Mouse (Mus musculus): ENCODE results near the gene Raver1. TPM values are rescaled to one million over a fixed set of nuclear protein-coding genes. Genes with fewer than 3 reads are reported as not detected.

Gene Raver1
- total RNA-seq, 2 experiments from 2014 or later: 25.1 to 27.7 TPM

DNA sequence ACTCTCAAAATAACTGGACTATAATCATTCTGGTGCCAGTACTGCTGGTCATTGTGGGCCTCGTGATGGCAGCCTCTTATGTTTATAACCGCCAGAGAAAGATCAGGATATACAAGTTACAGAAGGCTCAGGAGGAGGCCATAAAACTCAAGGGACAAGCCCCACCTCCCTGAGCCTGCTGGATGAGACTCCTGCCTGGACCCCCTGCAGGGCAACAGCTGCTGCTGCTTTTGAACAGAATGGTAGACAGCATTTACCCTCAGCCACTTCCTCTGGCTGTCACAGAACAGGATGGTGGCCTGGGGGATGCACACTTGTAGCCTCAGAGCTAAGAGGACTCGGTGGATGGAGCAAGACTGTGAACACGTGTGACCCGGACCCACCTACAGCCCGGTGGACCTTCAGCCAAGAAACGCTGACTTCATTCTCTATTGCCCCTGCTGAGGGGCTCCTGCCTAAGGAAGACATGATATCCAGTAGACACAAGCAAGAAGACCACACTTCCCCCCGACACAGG, 64.0 kb downstream of the Raver1 start:
- DNase-seq: no peak
- intact Hi-C loops (cut with DNase I): loop anchor here (2.0 kb wide), 1 partner anchor 13 kb away; the partner anchor contains the start of gene Icam1

DNA sequence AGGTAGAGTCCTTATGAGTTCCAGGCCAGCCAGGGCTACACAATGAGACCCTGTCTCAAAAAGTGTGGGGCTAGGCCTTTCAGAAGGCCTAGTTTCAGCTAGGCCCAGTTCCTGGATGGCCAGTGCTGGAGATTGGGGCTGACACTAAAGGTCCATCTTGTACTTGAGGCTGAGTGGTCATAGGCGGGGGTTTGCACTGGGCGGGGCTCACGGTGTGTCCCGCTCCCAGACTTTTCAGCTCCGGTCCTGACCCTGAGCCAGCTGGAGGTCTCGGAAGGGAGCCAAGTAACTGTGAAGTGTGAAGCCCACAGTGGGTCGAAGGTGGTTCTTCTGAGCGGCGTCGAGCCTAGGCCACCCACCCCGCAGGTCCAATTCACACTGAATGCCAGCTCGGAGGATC, 65.0 kb downstream of the Raver1 start:
- intact Hi-C loops (cut with DNase I): no loop called here
- no peak for DNase-seq

DNA sequence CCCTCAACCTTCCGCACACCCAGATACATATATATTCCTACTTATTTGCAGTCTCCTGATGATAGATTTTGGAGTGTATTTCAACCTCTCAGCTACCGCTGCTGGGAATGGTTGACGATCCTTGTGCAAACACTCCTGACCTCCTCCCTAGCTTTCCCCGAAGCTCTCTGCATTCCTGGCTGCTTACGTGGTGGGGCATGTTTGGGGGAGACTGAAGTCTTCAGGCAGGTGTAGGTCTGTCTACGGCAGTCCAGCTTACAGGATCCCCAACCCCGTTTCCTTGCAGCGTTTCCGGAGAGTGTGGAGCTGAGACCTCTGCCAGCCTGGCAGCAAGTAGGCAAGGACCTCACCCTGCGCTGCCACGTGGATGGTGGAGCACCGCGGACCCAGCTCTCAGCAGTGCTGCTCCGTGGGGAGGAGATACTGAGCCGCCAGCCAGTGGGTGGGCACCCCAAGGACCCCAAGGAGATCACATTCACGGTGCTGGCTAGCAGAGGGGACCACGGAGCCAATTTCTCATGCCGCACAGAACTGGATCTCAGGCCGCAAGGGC, 66.5 kb downstream of the Raver1 start:
- no peak for DNase-seq
- intact Hi-C loops (cut with DNase I): no loop called here

Small RNAs within 50 kb of the gene (microRNA-seq; reads per million reads assigned to microRNA genes)
- 0 reads per million in 2 experiments for gene Mir1900 (ENCODE audit: borderline number of aligned reads in 2 of 2)
- gene Mir7082 (ENCODE audit: borderline number of aligned reads in 2 of 2): 0 reads per million in 2 experiments

Other genes starting within 250 kb of the Raver1 start
- gene A230050P20Rik, start 223.4 kb downstream of the Raver1 start, total RNA-seq (2021): 1 to 10 TPM; 4.2 to 4.6 TPM
- 1 to 10 TPM; 3.9 to 4.0 TPM for gene Angptl6, start 212.3 kb downstream of the Raver1 start, total RNA-seq (2021)
- gene Ppan, start 203.8 kb downstream of the Raver1 start, total RNA-seq (2021): 1 to 10 TPM; 5.8 to 8.7 TPM
- gene Eif3g, start 193.4 kb downstream of the Raver1 start, total RNA-seq (2021): 100 to 1,000 TPM; 104 to 117 TPM
- gene Dnmt1, start 132.1 kb downstream of the Raver1 start, total RNA-seq (2021): 10 to 100 TPM; 13.0 to 13.6 TPM
- gene S1pr2, start 115.2 kb downstream of the Raver1 start, total RNA-seq (2021): 1 to 10 TPM; 3.9 to 5.1 TPM
- 100 to 1,000 TPM; 139 to 148 TPM for gene Mrpl4, start 89.3 kb downstream of the Raver1 start, total RNA-seq (2021)
- gene Icam1, start 76.0 kb downstream of the Raver1 start, total RNA-seq (2021): 1 to 10 TPM; 8.5 to 9.9 TPM
- gene Icam4, start 62.6 kb downstream of the Raver1 start, total RNA-seq (2021): 1 to 10 TPM in 1 of 2 experiments, under 1 TPM in 1; 0.65 to 1.1 TPM
- not detected for gene Icam5, start 59.9 kb downstream of the Raver1 start, total RNA-seq (2021)
- gene Zglp1, start 24.9 kb downstream of the Raver1 start, total RNA-seq (2021): not detected
- gene Gm49373, start 18.9 kb downstream of the Raver1 start, total RNA-seq (2021): under 1 TPM; 0.17 to 0.33 TPM
- gene Fdx1l, start 18.4 kb downstream of the Raver1 start, total RNA-seq (2021): 10 to 100 TPM; 34.7 to 38.7 TPM
- gene Gm38431, start within 50 bp of the Raver1 start, total RNA-seq (2021): 1 to 10 TPM in 1 of 2 experiments, under 1 TPM in 1; 0.51 to 1.9 TPM
- gene Tyk2, start 39.2 kb upstream of the Raver1 start, total RNA-seq (2021): 1 to 10 TPM; 8.2 to 9.6 TPM
- 100 to 1,000 TPM; 157 to 165 TPM for gene Cdc37, start 58.0 kb upstream of the Raver1 start, total RNA-seq (2021)
- 10 to 100 TPM; 45.9 to 52.0 TPM for gene Pde4a, start 73.7 kb upstream of the Raver1 start, total RNA-seq (2021)
- gene Keap1, start 147.4 kb upstream of the Raver1 start, total RNA-seq (2021): 10 to 100 TPM; 41.9 to 43.1 TPM
- 1 to 10 TPM in 1 of 2 experiments, under 1 TPM in 1; 0.69 to 1.1 TPM for gene S1pr5, start 156.4 kb upstream of the Raver1 start, total RNA-seq (2021)
- gene Atg4d, start 173.3 kb upstream of the Raver1 start, total RNA-seq (2021): 10 to 100 TPM; 78.0 to 99.6 TPM
- gene Kri1, start 196.0 kb upstream of the Raver1 start, total RNA-seq (2021): 10 to 100 TPM; 16.5 to 18.0 TPM
- gene Cdkn2d, start 199.4 kb upstream of the Raver1 start, total RNA-seq (2021): 10 to 100 TPM; 15.9 to 18.4 TPM
- not detected for gene Ap1m2, start 220.3 kb upstream of the Raver1 start, total RNA-seq (2021)
- 100 to 1,000 TPM; 118 to 124 TPM for gene Slc44a2, start 228.7 kb upstream of the Raver1 start, total RNA-seq (2021)